In genomic region chr3:35695859-35696258, GRCm38 (mm10) we compare ENCODE assay signal across 15 mouse cellular contexts.
"Had no signal": no experiment of that assay in that cellular context is flagged by ENCODE, and none has a peak within 500 bp of the region (broad histone marks: within the 10 kb centered on the region; RNA-seq: fewer than 3 reads in every experiment).

No protein-coding gene starts in this region.

- H3K9me3 ChIP-seq: lung, embryonic 15.5 days; midbrain, embryonic 13.5 days; midbrain, embryonic 15.5 days; neural tube, embryonic 12.5 days; stomach, embryonic 15.5 days had no signal

- H3K36me3 ChIP-seq: lung, embryonic 15.5 days; midbrain, embryonic 13.5 days; midbrain, embryonic 15.5 days; neural tube, embryonic 12.5 days; stomach, embryonic 15.5 days had no signal

- H3K27me3 ChIP-seq: lung, embryonic 15.5 days; midbrain, embryonic 13.5 days; midbrain, embryonic 15.5 days; neural tube, embryonic 12.5 days; stomach, embryonic 15.5 days had no signal

- H3K27ac ChIP-seq: lung, embryonic 15.5 days; macrophage; midbrain, embryonic 13.5 days; midbrain, embryonic 15.5 days; neural tube, embryonic 12.5 days; stomach, embryonic 15.5 days; stomach, postnatal 0 days had no signal

- H3K9ac ChIP-seq: lung, embryonic 15.5 days; midbrain, embryonic 13.5 days; midbrain, embryonic 15.5 days; neural tube, embryonic 12.5 days; stomach, embryonic 15.5 days had no signal

- H3K4me3 ChIP-seq: lung, embryonic 15.5 days; midbrain, embryonic 13.5 days; midbrain, embryonic 15.5 days; neural tube, embryonic 12.5 days; stomach, embryonic 15.5 days had no signal

- H3K4me2 ChIP-seq: lung, embryonic 15.5 days; midbrain, embryonic 11.5 days; midbrain, embryonic 13.5 days; midbrain, embryonic 15.5 days; neural tube, embryonic 12.5 days; stomach, embryonic 15.5 days had no signal

- ATAC-seq: lung, postnatal 0 days; midbrain, embryonic 13.5 days; midbrain, embryonic 15.5 days had no signal

- DNase-seq: lung, adult 18-20 months; lung, postnatal 14 days; lung, postnatal 36 days; right cerebral cortex, postnatal 14 days; thymus, adult 2 months; thymus, postnatal 25 days had no signal

- H3K4me1 ChIP-seq: lung, embryonic 15.5 days; midbrain, embryonic 13.5 days; midbrain, embryonic 15.5 days; neural tube, embryonic 12.5 days; stomach, embryonic 15.5 days had no signal
